Mouse (Mus musculus): ENCODE measurements at regions not wholly inside any gene's neighbourhood (a gene's known extent, or its start where the extent isn't known, plus 50 kb on each side); places are given as distances from the start of the nearest gene placed in this dataset.

GRCm38 (mm10) chr11:24341650-24342049 is 263.8 kb downstream of the Bcl11a start:
- H3K36me3 ChIP-seq (ENCODE audit: control insufficient read depth, insufficient read depth, low read length): no peaks in the 10 kb centered on the region
- no peak overlapping the region for H3K4me2 ChIP-seq (ENCODE audit: low read depth, low read length)
- no peak for ATAC-seq (ENCODE audit: low read depth)
- H3K9me3 ChIP-seq (ENCODE audit: control insufficient read depth, low read length): no peaks in the 10 kb centered on the region
- whole genome bisulfite sequencing: 74% methylated on average over 3 of the region's 3 CpGs
- H3K4me1 ChIP-seq (ENCODE audit: control insufficient read depth, insufficient read depth, low read length): no peaks in the 10 kb centered on the region
- H3K4me3 ChIP-seq (ENCODE audit: low read depth, low read length): no peak overlapping the region
- H3K9ac ChIP-seq (replicated peaks; ENCODE audit: low read depth, low read length): no peak overlapping the region
- no peak overlapping the region for H3K27ac ChIP-seq (ENCODE audit: low read depth, low read length)
- no peaks in the 10 kb centered on the region for H3K27me3 ChIP-seq (ENCODE audit: control insufficient read depth, insufficient read depth, low read length)

DNA sequence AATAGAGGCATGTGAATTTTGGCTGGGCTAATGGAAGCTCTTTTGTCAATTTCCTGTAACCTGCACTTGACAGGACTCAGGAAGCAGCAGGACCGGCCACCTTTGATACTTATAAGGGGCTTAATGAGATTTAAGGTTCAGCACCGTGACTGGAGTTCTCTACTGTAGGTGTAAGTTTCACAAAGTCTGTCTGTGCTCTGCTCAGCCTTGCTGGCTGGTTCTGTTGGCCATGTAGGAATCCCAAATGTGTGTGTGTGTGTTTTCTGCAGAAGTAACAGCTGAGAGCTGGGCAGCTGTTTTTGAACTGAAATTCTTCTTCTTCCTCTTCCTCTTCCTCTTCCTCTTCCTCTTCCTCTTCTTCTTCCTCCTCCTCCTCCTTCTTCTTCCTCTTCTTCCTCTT is 264.3 kb downstream of the Bcl11a start:
- no peaks in the 10 kb centered on the region for H3K27me3 ChIP-seq (ENCODE audit: control insufficient read depth, insufficient read depth, low read length)
- no peak overlapping the region for H3K4me2 ChIP-seq (ENCODE audit: low read depth, low read length)
- 0 out of 2 replicates have a peak, but pooled peaks cover 3% of the 10 kb centered on the region for H3K4me1 ChIP-seq (ENCODE audit: control insufficient read depth, insufficient read depth, low read length)
- no peaks in the 10 kb centered on the region for H3K36me3 ChIP-seq (ENCODE audit: control insufficient read depth, insufficient read depth, low read length)
- H3K27ac ChIP-seq (ENCODE audit: low read depth, low read length): no peak overlapping the region
- H3K9ac ChIP-seq (replicated peaks; ENCODE audit: low read depth, low read length): no peak overlapping the region
- no peak for ATAC-seq (ENCODE audit: low read depth)
- no peaks in the 10 kb centered on the region for H3K9me3 ChIP-seq (ENCODE audit: control insufficient read depth, low read length)
- 64% methylated on average over 2 of the region's 2 CpGs for WGBS
- H3K4me3 ChIP-seq (ENCODE audit: low read depth, low read length): no peak overlapping the region

- Histone ChIP-seq H3K9ac (replicated peaks; ENCODE audit: low read depth, low read length) (no peak overlapping the region), H3K27ac (ENCODE audit: low read depth, low read length) (no peak overlapping the region), H3K27me3 (ENCODE audit: control insufficient read depth, insufficient read depth, low read length) (no peaks in the 10 kb centered on the region), H3K36me3 (ENCODE audit: control insufficient read depth, insufficient read depth, low read length) (no peaks in the 10 kb centered on the region), H3K4me3 (ENCODE audit: low read depth, low read length) (no peak overlapping the region), H3K4me1 (ENCODE audit: control insufficient read depth, insufficient read depth, low read length) (0 out of 2 replicates have a peak, but pooled peaks cover 6% of the 10 kb centered on the region), H3K4me2 (ENCODE audit: low read depth, low read length) (no peak overlapping the region), H3K9me3 (ENCODE audit: control insufficient read depth, low read length) (no peaks in the 10 kb centered on the region)
- 85% methylated on average over 2 of the region's 2 CpGs for WGBS
- ATAC-seq (ENCODE audit: low read depth): no peak
Observed at GRCm38 (mm10) chr11:24342732-24343131, 264.9 kb downstream of the Bcl11a start.

- no peak for ATAC-seq (ENCODE audit: low read depth)
Observed at GRCm38 (mm10) chr11:24347225-24347624, 269.4 kb downstream of the Bcl11a start.

DNA sequence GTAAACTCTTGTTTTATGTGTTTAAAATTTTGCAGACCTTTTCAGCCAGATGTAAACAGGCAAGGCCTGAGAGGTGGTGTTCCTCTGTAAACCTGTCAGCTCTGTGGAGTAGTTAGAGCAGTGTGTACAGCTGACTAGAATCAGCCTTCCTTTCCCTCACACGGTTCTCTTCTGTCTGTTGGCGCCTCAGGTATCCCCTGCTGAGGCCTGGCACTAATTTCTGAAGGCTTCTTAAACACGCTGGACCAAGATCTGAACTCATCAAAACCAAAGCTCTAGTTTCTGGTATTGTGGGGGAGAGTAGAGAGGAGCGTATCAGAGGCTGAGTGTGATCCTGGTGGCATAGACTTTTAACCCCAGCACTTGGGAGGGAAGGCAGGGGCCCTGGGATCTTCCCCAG is 270.9 kb downstream of the Bcl11a start:
- H3K9me3 ChIP-seq (ENCODE audit: control insufficient read depth, low read length): no peaks in the 10 kb centered on the region
- no peak overlapping the region for H3K27ac ChIP-seq (ENCODE audit: low read depth, low read length)
- WGBS: 77% methylated on average over 4 of the region's 4 CpGs
- no peak overlapping the region for H3K4me2 ChIP-seq (ENCODE audit: low read depth, low read length)
- H3K27me3 ChIP-seq (ENCODE audit: control insufficient read depth, insufficient read depth, low read length): no peaks in the 10 kb centered on the region
- H3K9ac ChIP-seq (replicated peaks; ENCODE audit: low read depth, low read length): no peak overlapping the region
- H3K36me3 ChIP-seq (ENCODE audit: control insufficient read depth, insufficient read depth, low read length): no peaks in the 10 kb centered on the region
- no peak for ATAC-seq (ENCODE audit: low read depth)
- H3K4me1 ChIP-seq (ENCODE audit: control insufficient read depth, insufficient read depth, low read length): peaks cover 6% of the 10 kb centered on the region; the same call in 1 of the 2 replicates
- no peak overlapping the region for H3K4me3 ChIP-seq (ENCODE audit: low read depth, low read length)

More at GRCm38 (mm10) chr11:24347225-24347624, 269.4 kb downstream of the Bcl11a start:
- peaks cover 6% of the 10 kb centered on the region; the same call in 1 of the 2 replicates for H3K4me1 ChIP-seq (ENCODE audit: control insufficient read depth, insufficient read depth, low read length)
- no peaks in the 10 kb centered on the region for H3K9me3 ChIP-seq (ENCODE audit: control insufficient read depth, low read length)
- no peak overlapping the region for H3K9ac ChIP-seq (replicated peaks; ENCODE audit: low read depth, low read length)
- H3K27ac ChIP-seq (ENCODE audit: low read depth, low read length): no peak overlapping the region
- no peaks in the 10 kb centered on the region for H3K36me3 ChIP-seq (ENCODE audit: control insufficient read depth, insufficient read depth, low read length)
- H3K4me3 ChIP-seq (ENCODE audit: low read depth, low read length): no peak overlapping the region
- H3K27me3 ChIP-seq (ENCODE audit: control insufficient read depth, insufficient read depth, low read length): no peaks in the 10 kb centered on the region
- 19% methylated on average over 12 of the region's 12 CpGs for WGBS
- H3K4me2 ChIP-seq (ENCODE audit: low read depth, low read length): no peak overlapping the region

DNA sequence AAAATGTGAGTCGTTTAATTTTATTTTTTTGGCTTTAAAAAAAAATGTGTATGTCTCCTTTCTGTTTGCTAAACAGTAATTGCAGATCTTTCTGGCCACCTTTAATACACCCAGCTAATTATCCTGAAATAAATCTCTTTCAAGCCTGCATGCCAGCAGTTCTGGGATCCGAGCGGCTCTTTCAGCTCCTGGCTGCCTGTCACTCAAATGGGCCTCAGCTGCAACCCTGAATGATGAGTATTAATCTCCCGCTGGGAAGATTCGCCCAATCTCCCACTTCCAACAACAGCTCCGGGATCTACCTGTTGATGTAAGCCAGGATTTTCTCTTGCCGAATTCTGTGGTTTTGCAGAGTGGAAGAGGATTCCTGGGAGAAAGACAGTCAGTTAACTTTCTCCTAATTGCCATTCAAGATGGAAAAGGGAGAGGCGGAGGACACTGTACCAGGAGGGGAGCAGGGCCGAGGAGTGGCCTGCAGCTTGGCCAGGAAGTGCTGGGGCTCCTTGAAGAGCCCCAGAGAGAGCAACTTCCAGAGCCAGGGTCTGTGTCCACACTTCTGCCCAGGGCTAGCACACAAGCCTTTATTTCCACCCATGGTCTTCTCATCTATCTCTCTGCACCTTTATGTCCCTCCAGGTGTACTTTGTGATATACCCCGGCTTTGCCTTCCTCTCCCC is 272.2 kb downstream of the Bcl11a start:
- no peaks in the 10 kb centered on the region for H3K27me3 ChIP-seq (ENCODE audit: control insufficient read depth, insufficient read depth, low read length)
- H3K4me3 ChIP-seq (ENCODE audit: low read depth, low read length): no peak overlapping the region
- no peak for ATAC-seq (ENCODE audit: low read depth)
- H3K27ac ChIP-seq (ENCODE audit: low read depth, low read length): no peak overlapping the region
- peaks cover 6% of the 10 kb centered on the region; the same call in 1 of the 2 replicates for H3K4me1 ChIP-seq (ENCODE audit: control insufficient read depth, insufficient read depth, low read length)
- H3K36me3 ChIP-seq (ENCODE audit: control insufficient read depth, insufficient read depth, low read length): no peaks in the 10 kb centered on the region
- no peaks in the 10 kb centered on the region for H3K9me3 ChIP-seq (ENCODE audit: control insufficient read depth, low read length)
- no peak overlapping the region for H3K9ac ChIP-seq (replicated peaks; ENCODE audit: low read depth, low read length)
- WGBS: 19% methylated on average over 10 of the region's 10 CpGs
- no peak overlapping the region for H3K4me2 ChIP-seq (ENCODE audit: low read depth, low read length)

DNA sequence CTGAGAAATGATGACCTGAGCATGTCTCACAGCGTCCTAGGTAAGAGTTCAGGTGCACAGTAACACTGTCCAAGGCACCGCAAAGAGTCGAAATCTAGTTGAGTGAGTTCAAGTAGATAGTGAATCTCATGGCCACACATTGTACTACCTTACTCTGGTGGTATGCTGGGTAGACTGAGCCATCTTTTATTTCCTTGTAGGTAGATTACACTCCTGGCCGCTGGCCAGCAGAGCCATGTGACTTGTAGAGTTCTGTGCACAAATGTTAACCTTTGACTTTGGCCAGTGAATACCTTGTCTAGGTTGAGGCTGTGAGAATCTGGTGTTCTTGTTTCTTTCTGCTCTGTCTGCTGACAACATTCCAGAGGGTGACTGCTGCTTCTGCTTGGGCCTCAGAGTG is 273.0 kb downstream of the Bcl11a start:
- H3K4me3 ChIP-seq (ENCODE audit: low read depth, low read length): no peak overlapping the region
- H3K4me2 ChIP-seq (ENCODE audit: low read depth, low read length): no peak overlapping the region
- H3K27me3 ChIP-seq (ENCODE audit: control insufficient read depth, insufficient read depth, low read length): no peaks in the 10 kb centered on the region
- H3K9me3 ChIP-seq (ENCODE audit: control insufficient read depth, low read length): no peaks in the 10 kb centered on the region
- no peak for ATAC-seq (ENCODE audit: low read depth)
- peaks cover 6% of the 10 kb centered on the region; the same call in 1 of the 2 replicates for H3K4me1 ChIP-seq (ENCODE audit: control insufficient read depth, insufficient read depth, low read length)
- no peaks in the 10 kb centered on the region for H3K36me3 ChIP-seq (ENCODE audit: control insufficient read depth, insufficient read depth, low read length)
- H3K9ac ChIP-seq (replicated peaks; ENCODE audit: low read depth, low read length): no peak overlapping the region
- 92% methylated on average over 4 of the region's 4 CpGs for WGBS
- H3K27ac ChIP-seq (ENCODE audit: low read depth, low read length): no peak overlapping the region

DNA sequence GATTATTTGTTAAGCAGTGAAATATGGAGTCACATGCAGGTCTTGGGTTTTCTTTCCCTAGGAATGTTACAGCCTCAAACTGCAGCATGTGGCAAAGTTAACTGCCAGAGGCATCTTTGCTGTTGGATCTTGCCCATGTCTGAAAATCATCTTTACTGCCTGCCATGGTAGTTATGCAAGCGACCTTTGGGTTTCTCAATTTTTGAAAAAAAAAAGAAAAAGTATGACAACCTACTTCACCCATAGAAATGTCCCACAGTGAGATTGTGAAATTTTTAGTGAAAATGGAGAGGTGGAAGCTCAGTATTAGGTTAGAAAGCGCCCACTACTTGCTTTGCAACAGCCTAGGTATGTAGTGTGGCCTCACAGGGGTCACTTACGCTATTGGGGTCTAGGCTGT is 274.2 kb downstream of the Bcl11a start:
- 90% methylated on average over 3 of the region's 3 CpGs for WGBS
- H3K4me2 ChIP-seq (ENCODE audit: low read depth, low read length): no peak overlapping the region
- H3K4me1 ChIP-seq (ENCODE audit: control insufficient read depth, insufficient read depth, low read length): peaks cover 4% of the 10 kb centered on the region; the same call in 1 of the 2 replicates
- H3K27ac ChIP-seq (ENCODE audit: low read depth, low read length): no peak overlapping the region
- no peaks in the 10 kb centered on the region for H3K9me3 ChIP-seq (ENCODE audit: control insufficient read depth, low read length)
- no peaks in the 10 kb centered on the region for H3K27me3 ChIP-seq (ENCODE audit: control insufficient read depth, insufficient read depth, low read length)
- no peaks in the 10 kb centered on the region for H3K36me3 ChIP-seq (ENCODE audit: control insufficient read depth, insufficient read depth, low read length)
- H3K9ac ChIP-seq (replicated peaks; ENCODE audit: low read depth, low read length): no peak overlapping the region
- ATAC-seq (ENCODE audit: low read depth): no peak
- H3K4me3 ChIP-seq (ENCODE audit: low read depth, low read length): no peak overlapping the region

GRCm38 (mm10) chr11:24353056-24353455 is 275.2 kb downstream of the Bcl11a start:
- no peak overlapping the region for H3K27ac ChIP-seq (ENCODE audit: low read depth, low read length)
- no peak overlapping the region for H3K9ac ChIP-seq (replicated peaks; ENCODE audit: low read depth, low read length)
- no peak overlapping the region for H3K4me2 ChIP-seq (ENCODE audit: low read depth, low read length)
- H3K9me3 ChIP-seq (ENCODE audit: control insufficient read depth, low read length): no peaks in the 10 kb centered on the region
- H3K4me3 ChIP-seq (ENCODE audit: low read depth, low read length): no peak overlapping the region
- no peaks in the 10 kb centered on the region for H3K36me3 ChIP-seq (ENCODE audit: control insufficient read depth, insufficient read depth, low read length)
- no peaks in the 10 kb centered on the region; the same call in 1 of the 2 replicates for H3K4me1 ChIP-seq (ENCODE audit: control insufficient read depth, insufficient read depth, low read length)
- no peaks in the 10 kb centered on the region for H3K27me3 ChIP-seq (ENCODE audit: control insufficient read depth, insufficient read depth, low read length)
- WGBS: 93% methylated on average over 1 of the region's 1 CpGs
- ATAC-seq (ENCODE audit: low read depth): no peak

All from neural tube, embryonic 14.5 days (tissue).